Mouse (Mus musculus) small intestine, adult 2 months (tissue): ENCODE measurements around the gene Ugt1a1.

Experiments
- CTCF ChIP-seq: fragments of 200-500 bp; IDR thresholded peaks from 2 replicates; pipeline ENCODE4 v1.5.1; 2012; ENCODE audit warnings: low read depth, mild to moderate bottlenecking, control low read depth, inconsistent platforms, low read length, moderate library complexity, mixed read lengths; ENCODE audit not compliant: insufficient replicate concordance, insufficient read length; ENCODE audit errors: extremely low read depth
- POLR2A ChIP-seq: fragments of 200-500 bp; IDR thresholded peaks from 2 replicates; pipeline ENCODE4 v1.6.1; 2012; ENCODE audit warnings: low read depth, mild to moderate bottlenecking, control low read depth, inconsistent platforms, low read length, moderate library complexity

DNA sequence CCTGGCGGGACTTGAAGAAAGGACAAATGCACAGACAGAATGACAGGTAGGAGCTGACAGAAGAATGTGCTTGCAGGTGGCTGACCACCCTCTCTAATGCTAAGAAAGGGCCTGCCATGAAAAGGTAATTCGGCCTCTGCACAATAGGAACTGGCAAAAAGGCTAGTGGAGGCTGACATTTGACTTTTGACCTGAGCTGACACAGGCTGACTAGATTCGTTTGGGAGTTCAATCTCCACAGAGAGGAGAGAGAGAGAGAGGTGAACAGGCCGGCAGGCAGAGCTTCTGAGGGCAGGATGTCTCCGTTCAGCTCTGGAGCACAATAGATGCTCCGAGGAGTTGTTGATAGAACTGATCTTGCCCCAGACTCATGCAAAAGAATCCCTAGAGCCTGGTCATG is 34.6 kb downstream of the Ugt1a1 start:
- TF ChIP-seq CTCF (no peak), POLR2A (no peak)
